Mouse (Mus musculus) cerebellum, postnatal 36 days (tissue): ENCODE results near the gene Rpn1.
"Not testable (repeated sequence)": the region's sequence is repeated elsewhere in the genome, so short reads cannot be mapped to it uniquely, and the experiment has no call there.

Experiments used
- DNase-seq, 2 experiments: peaks; one replicate each; pipeline ENCODE4 v3.0.0; 2021 to 2022; ENCODE audit warnings: mixed read lengths in 2 of 2

Rpn1 gene

GRCm38 (mm10) chr6:88121781-88122180, 37.5 kb downstream of the Rpn1 start:
- no peak for DNase-seq

- DNase-seq, result peak in 1 of 2 experiments; percentile 17
These were observed 39.0 kb downstream of the Rpn1 start for GRCm38 (mm10) chr6:88123150-88123857.

- no peak for DNase-seq
These were observed 39.6 kb downstream of the Rpn1 start for GRCm38 (mm10) chr6:88123858-88124261.

GRCm38 (mm10) chr6:88124551-88124950, 40.3 kb downstream of the Rpn1 start:
- no peak for DNase-seq

GRCm38 (mm10) chr6:88125815-88126214, 41.5 kb downstream of the Rpn1 start:
- not testable (repeated sequence) for DNase-seq

GRCm38 (mm10) chr6:88131521-88131920, 47.2 kb downstream of the Rpn1 start:
- DNase-seq, result no peak

GRCm38 (mm10) chr6:88132051-88132450, 47.8 kb downstream of the Rpn1 start:
- DNase-seq, result no peak

- DNase-seq, result no peak
These were observed 48.8 kb downstream of the Rpn1 start for GRCm38 (mm10) chr6:88133061-88133460.

- no peak for DNase-seq
These were observed 49.6 kb downstream of the Rpn1 start for GRCm38 (mm10) chr6:88133878-88134277.

- no peak for DNase-seq
These were observed 51.9 kb downstream of the Rpn1 start for GRCm38 (mm10) chr6:88136201-88136631.

GRCm38 (mm10) chr6:88138485-88138884, 54.2 kb downstream of the Rpn1 start:
- no peak for DNase-seq

GRCm38 (mm10) chr6:88140264-88140663, 56.0 kb downstream of the Rpn1 start:
- peak; percentile 25 to 40 for DNase-seq

GRCm38 (mm10) chr6:88145793-88146192, 61.5 kb downstream of the Rpn1 start:
- DNase-seq, result no peak

- no peak for DNase-seq
These were observed 62.3 kb downstream of the Rpn1 start for GRCm38 (mm10) chr6:88146576-88146975.

- peak in 1 of 2 experiments; percentile 17 for DNase-seq
These were observed 63.2 kb downstream of the Rpn1 start for GRCm38 (mm10) chr6:88147411-88148003.

GRCm38 (mm10) chr6:88151335-88151734, 67.1 kb downstream of the Rpn1 start:
- no peak for DNase-seq

- DNase-seq, result no peak
These were observed 67.9 kb downstream of the Rpn1 start for GRCm38 (mm10) chr6:88152127-88152705.

- DNase-seq, result no peak
These were observed 68.7 kb downstream of the Rpn1 start for GRCm38 (mm10) chr6:88152979-88153378.
